Mouse (Mus musculus) adrenal gland, postnatal 10 days (tissue): ENCODE results near the gene Tia1. TPM values are rescaled to one million over a fixed set of nuclear protein-coding genes. Genes with fewer than 3 reads are reported as not detected.
"Not testable (repeated sequence)": the region's sequence is repeated elsewhere in the genome, so short reads cannot be mapped to it uniquely, and the experiment has no call there.

Experiments
- DNase-seq: peaks from one replicate; pipeline ENCODE4 v3.0.0; 2021; ENCODE audit warnings: mixed read lengths
- long read RNA-seq, 2 experiments: library from polyadenylated mRNA; stranded (forward); transcript quantifications; one replicate each; pipeline ENCODE4 v2.0.0; 2021
- total RNA-seq, 2 experiments: library from RNA; stranded (reverse); gene quantifications; 2 replicates each; pipeline ENCODE4 v1.2.3; 2021

The Tia1 gene
- total RNA-seq, result 10 to 100 TPM; 43.8 to 86.4 TPM
- long read RNA-seq, experiment 1, full-length matches to known transcripts, result 9 of 19 reads
- long read RNA-seq, experiment 1, partial matches to known transcripts, result 2 of 19 reads
- long read RNA-seq, experiment 1, other reads (novel, unspliced or antisense), result 8 of 19 reads
- long read RNA-seq, experiment 2, partial matches to known transcripts, result 2 of 13 reads
- long read RNA-seq, experiment 2, other reads (novel, unspliced or antisense), result 7 of 13 reads

GRCm38 (mm10) chr6:86404100-86404861, at the start of gene Tia1:
Gene Tia1, plus strand, starts transcription at chr6:86404219.
- DNase-seq, result peak; percentile 97

DNA sequence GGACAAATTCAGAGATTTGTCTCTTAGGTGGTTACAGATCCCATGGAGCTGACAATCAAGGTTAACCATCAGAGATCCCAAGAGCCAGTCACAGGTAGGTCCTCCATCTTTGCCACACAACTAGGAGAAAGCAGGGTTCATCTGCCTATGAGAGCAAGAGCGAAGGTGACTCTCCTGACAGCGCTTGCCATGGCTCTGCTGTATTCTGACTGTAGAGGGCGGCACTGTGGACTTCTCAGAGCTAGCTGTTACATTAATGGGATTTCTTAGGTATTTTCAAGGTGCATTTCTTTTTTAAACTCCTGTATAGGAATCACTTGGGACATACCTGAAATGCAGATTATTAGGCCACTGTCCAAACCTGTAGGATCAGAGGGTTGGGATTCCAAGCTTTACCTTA, 49.1 kb upstream of the Tia1 start:
- no peak for DNase-seq

GRCm38 (mm10) chr6:86356956-86357355, 47.1 kb upstream of the Tia1 start:
- no peak for DNase-seq

- DNase-seq, result peak; percentile 53
Observed at GRCm38 (mm10) chr6:86360691-86361090, 43.3 kb upstream of the Tia1 start.

DNA sequence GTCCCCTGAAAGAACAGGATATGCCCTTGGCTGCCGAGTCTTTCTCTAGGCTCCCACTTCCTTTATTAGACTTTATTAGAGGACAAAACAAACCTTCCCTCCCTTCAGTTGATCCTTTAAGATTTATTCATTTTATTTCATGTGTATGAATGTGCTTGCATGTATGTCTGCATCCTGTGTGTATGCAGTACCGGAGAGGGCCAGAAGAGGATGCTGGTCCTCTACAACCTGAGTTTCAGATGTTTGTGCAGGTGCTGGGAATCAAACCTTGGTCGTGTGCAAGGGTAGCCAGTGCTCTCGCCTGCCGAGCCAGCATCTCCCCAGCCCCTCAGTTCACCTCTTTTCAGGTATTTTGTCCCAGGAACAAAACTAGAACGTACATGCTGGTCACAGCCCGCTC, 42.6 kb upstream of the Tia1 start:
- no peak for DNase-seq

DNA sequence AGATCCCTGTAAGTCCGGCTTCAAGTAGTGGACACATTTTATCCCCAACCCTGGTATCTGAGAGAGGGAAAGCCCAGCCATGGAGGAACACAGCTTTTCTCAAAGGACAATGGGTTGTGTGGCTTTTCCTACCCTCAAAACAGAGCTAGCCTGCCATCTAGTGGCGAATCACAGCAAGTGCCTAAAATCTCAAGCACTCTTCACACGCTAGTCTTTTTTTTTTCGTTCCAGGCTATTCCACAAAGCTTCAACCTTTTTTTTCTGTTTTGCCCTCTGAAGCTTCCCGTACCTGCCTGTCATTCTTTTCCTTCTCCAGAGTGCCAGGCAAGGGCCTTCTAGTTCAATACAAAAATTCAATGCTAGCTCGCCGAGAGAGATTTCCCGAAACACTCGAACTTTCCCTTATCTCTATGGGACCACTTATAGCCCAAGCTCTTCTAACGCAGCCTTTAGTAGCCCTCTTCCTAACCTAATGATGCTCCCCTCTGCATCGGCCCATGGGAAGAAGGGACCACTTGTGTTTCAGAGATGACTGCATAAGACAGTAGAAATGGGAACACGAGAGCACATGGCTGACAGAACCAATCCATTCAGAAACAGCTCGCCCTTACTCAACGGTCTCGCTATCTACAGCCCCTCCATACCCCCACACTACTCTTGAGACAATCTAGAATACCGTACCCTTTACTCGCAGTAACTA, 39.4 kb upstream of the Tia1 start:
- peak; percentile 84 for DNase-seq

GRCm38 (mm10) chr6:86365371-86366124, 38.5 kb upstream of the Tia1 start, which contains the start of gene Fam136a:
Gene Fam136a, plus strand, starts transcription at chr6:86365646.
- DNase-seq, result peak; percentile 98

- peak; percentile 89 for DNase-seq
Observed at GRCm38 (mm10) chr6:86366125-86366852, 37.7 kb upstream of the Tia1 start.

- no peak for DNase-seq
Observed at GRCm38 (mm10) chr6:86366853-86367249, 37.2 kb upstream of the Tia1 start.

- no peak for DNase-seq
Observed at GRCm38 (mm10) chr6:86368479-86368878, 35.5 kb upstream of the Tia1 start.

GRCm38 (mm10) chr6:86370093-86370713, 33.8 kb upstream of the Tia1 start:
- DNase-seq, result no peak

DNA sequence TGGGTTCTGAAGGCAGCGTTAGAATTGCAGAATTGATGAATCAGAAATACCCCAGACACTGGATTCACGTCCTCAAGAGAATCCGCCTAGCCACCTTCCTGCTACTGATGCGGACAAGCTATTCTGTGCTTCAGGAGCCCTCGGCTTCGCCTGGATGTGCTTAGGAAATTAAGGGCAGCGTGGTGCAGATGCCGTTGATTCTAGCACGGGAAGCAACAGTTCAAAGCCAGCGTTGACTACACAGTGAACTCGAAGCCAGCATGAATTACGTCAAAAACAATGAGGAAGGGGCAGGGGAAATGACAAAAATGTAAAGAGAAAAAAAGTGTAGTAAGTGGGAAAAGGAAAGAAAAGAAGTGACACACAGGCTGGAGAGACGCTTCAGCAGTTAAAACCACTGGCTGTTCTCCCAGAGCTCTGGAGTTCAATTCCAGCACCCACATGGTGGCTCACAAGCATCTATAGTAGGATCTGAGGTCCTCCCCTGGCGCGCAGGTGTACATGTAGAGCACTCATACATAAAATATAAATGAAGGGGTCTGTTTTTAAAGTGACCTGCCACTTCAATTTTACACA, 33.2 kb upstream of the Tia1 start, which contains the start of gene Snrpg:
Gene Snrpg, plus strand, starts transcription at position 541 of the 576 bp plus-strand sequence.
- no peak for DNase-seq

- DNase-seq, result peak; percentile 97
Observed at GRCm38 (mm10) chr6:86371340-86371911, 32.6 kb upstream of the Tia1 start.

DNA sequence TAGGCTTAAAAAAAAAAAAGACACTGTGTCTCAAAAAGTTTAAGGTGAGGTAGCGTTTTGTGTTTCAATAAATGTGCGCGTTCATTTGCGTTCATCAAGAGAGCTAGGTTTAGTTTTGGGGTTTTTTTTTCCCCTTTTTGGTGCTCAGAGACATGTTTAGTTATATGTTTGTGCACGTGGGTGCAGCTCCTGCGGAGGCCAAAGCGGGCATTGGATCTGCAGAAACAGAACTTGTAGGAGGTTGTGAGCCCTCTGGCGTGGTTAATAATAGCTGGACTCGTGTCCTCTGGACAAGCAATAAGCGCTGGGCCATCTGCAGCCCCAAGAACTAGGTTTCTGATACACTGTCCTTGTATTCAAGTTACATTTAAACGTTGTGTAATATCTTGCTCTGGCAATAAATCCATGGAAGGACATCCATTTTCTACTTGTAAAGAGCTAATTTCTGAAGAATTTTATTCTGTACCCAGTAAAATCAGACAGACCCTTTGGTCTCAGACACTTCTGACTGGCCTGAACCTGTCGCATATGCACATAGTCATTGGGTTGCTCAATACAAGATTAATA, 32.0 kb upstream of the Tia1 start:
- DNase-seq, result peak; percentile 44

DNA sequence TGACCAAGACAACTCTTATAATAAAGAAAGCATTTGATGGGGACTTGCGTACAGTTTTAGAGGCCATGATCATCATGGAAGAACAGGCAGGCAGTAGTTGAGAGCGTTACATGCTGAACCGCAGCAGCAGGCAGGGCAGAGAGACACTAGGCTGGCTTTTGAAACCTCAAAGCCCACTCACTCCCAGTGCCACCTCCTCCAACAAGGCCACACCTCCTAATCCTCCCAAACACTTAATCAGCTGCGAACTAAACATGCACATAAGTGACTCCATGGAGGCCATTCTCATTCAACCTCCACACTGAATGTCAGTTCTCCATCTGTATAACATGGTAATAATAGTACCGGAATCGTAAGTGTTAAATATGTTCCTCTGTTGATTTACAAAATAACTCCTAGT, 30.5 kb upstream of the Tia1 start:
- no peak for DNase-seq

DNA sequence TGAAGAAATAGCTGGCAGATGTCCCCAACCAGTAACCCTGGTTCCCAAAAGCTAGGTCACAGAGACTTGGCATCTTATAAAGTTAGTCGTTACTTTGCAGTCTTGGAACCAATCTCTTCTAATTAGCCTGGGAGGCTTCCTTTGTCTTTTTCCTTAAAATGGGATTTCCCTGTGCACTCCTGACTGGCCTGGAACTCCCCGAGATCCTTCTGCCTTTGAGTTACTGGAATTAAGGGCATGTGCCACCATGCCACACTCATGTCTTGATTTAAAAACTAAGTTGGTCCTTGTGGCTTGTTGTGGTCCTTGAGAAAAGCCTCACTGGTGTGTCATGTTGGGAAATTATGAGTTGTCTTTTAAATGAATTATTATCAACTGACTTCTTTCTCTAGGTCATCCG, 25.7 kb upstream of the Tia1 start:
- DNase-seq, result peak; percentile 24

DNA sequence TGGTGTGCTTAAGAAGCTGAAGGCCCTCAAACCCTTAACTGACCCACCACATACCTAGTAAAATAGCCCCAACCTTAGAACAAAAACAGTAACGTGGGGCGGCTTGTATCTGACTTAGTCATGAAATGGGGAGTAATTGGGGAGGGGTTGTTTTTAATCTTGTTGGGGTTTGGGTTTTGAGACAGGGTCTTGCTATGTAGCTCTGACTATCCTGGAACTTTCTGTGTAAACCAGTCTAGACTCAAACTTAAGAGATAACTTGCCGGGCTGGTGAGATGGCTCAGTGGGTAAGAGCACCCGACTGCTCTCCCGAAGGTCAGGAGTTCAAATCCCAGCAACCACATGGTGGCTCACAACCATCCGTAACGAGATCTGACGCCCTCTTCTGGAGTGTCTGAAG, 23.9 kb upstream of the Tia1 start:
- DNase-seq, result not testable (repeated sequence)

GRCm38 (mm10) chr6:86382551-86382950, 21.5 kb upstream of the Tia1 start:
- no peak for DNase-seq

- no peak for DNase-seq
Observed at GRCm38 (mm10) chr6:86383370-86383769, 20.6 kb upstream of the Tia1 start.

DNA sequence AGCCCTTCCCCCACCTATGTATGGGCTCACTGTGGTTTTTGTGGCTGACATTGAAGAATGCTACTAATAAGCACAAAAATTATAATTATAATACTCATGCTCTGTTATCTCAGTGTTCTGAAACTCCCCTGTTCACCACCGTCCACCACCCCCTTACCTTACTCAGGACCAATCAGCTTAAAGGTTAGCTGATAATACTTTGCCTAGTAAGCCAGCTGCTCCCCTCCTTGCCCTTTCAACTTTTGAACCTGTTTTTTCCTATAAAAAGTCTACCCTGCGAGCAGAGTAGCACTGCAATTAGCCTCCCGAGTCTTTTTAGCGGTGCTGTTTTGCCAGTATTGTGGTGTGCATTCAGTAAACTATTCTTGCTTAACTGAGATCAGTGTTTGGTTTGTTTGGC, 19.3 kb upstream of the Tia1 start:
- DNase-seq, result no peak
